Mouse (Mus musculus) embryonic fibroblast, embryonic 13.5 days (primary cell): ENCODE measurements around the gene Parp14.

ENCODE experiments used
- CTCF ChIP-seq: IDR thresholded peaks from 2 replicates; pipeline ENCODE4 v1.5.1; 2011; ENCODE audit warnings: mild to moderate bottlenecking, control low read depth, low read length, moderate library complexity, borderline replicate concordance; ENCODE audit not compliant: insufficient read depth
- POLR2A ChIP-seq: IDR thresholded peaks from 2 replicates; pipeline ENCODE4 v1.6.1; 2011; ENCODE audit warnings: low read depth, mild to moderate bottlenecking, control low read depth, low read length, moderate library complexity

DNA sequence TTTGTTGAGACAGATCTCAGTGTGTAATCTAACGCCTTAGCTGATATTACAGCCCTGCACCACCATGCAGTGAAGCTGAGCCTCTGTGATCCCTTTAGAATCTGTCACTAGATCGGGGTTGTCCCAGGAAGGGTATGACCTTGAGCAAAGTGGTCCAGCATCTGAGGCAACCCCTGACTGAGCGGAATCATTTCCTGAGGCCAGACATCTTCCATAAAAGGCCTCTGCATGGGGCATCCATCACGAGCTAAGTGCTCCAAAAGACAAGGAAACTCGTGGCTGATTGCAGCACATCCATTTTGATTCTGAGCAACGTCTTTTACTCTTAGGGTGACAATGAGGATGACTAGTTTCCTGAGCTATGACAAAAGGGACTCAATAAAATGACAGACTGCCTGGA, 23.7 kb upstream of the Parp14 start:
- TF ChIP-seq CTCF (no peak), POLR2A (no peak)
